Mouse (Mus musculus) gastrocnemius, postnatal 14 days (tissue): ENCODE data around the gene Hoxb5. TPM values are rescaled to one million over a fixed set of nuclear protein-coding genes. Genes with fewer than 3 reads are reported as not detected.

Experiments
- DNase-seq: peaks from one replicate; pipeline ENCODE4 v3.0.0; 2021; ENCODE audit warnings: mixed read lengths
- intact Hi-C: fragments of 180-260 bp; cut with DNase I; formaldehyde crosslinking; loops from one replicate; pipeline ENCODE4 v1.15.1; 2025; ENCODE audit warnings: low total_unique reads
- total RNA-seq, 2 experiments: library from RNA; stranded (reverse); gene quantifications; 2 replicates each; pipeline ENCODE4 v1.2.3; 2021

Gene Hoxb5
- total RNA-seq, 2 experiments from 2014 or later, result 0.90 to 0.91 TPM

- intact Hi-C loops, result no loop called here
- no peak for DNase-seq
Measured at GRCm38 (mm10) chr11:96326705-96327104, 23.6 kb downstream of the Hoxb5 start.

GRCm38 (mm10) chr11:96327122-96327521, 24.0 kb downstream of the Hoxb5 start:
- DNase-seq, result no peak
- intact Hi-C loops, result no loop called here

GRCm38 (mm10) chr11:96327750-96328149, 24.6 kb downstream of the Hoxb5 start:
- intact Hi-C loops, result no loop called here
- DNase-seq, result no peak

- intact Hi-C loops, result no loop called here
- DNase-seq, result no peak
Measured at GRCm38 (mm10) chr11:96328605-96329004, 25.5 kb downstream of the Hoxb5 start.

- no peak for DNase-seq
- intact Hi-C loops, result no loop called here
Measured at GRCm38 (mm10) chr11:96332105-96332504, 29.0 kb downstream of the Hoxb5 start.

GRCm38 (mm10) chr11:96332618-96333032, 29.5 kb downstream of the Hoxb5 start:
- DNase-seq, result no peak
- intact Hi-C loops, result no loop called here

GRCm38 (mm10) chr11:96333241-96334001, 30.3 kb downstream of the Hoxb5 start:
- DNase-seq, result no peak
- intact Hi-C loops, result no loop called here

- no peak for DNase-seq
- intact Hi-C loops, result no loop called here
Measured at GRCm38 (mm10) chr11:96334002-96334364, 30.8 kb downstream of the Hoxb5 start.

- DNase-seq, result no peak
- intact Hi-C loops, result no loop called here
Measured at GRCm38 (mm10) chr11:96334998-96335397, 31.9 kb downstream of the Hoxb5 start.

- DNase-seq, result no peak
- intact Hi-C loops, result no loop called here
Measured at GRCm38 (mm10) chr11:96336597-96336996, 33.5 kb downstream of the Hoxb5 start.

GRCm38 (mm10) chr11:96337026-96337425, 33.9 kb downstream of the Hoxb5 start:
- DNase-seq, result no peak
- intact Hi-C loops, result no loop called here

- intact Hi-C loops, result no loop called here
- no peak for DNase-seq
Measured at GRCm38 (mm10) chr11:96338957-96339855, 36.1 kb downstream of the Hoxb5 start.

- intact Hi-C loops, result no loop called here
- DNase-seq, result no peak
Measured at GRCm38 (mm10) chr11:96340698-96341365, 37.7 kb downstream of the Hoxb5 start.

- intact Hi-C loops, result no loop called here
- no peak for DNase-seq
Measured at GRCm38 (mm10) chr11:96341701-96342575, 38.8 kb downstream of the Hoxb5 start.

GRCm38 (mm10) chr11:96342576-96342930, 39.4 kb downstream of the Hoxb5 start:
- intact Hi-C loops, result no loop called here
- DNase-seq, result no peak

- intact Hi-C loops, result no loop called here
- DNase-seq, result no peak
Measured at GRCm38 (mm10) chr11:96343206-96343745, 40.1 kb downstream of the Hoxb5 start.

- intact Hi-C loops, result no loop called here
- DNase-seq, result no peak
Measured at GRCm38 (mm10) chr11:96344061-96344877, 41.1 kb downstream of the Hoxb5 start.

- intact Hi-C loops, result no loop called here
- no peak for DNase-seq
Measured at GRCm38 (mm10) chr11:96344878-96345159, 41.7 kb downstream of the Hoxb5 start.
